Mouse (Mus musculus): ENCODE data around the gene Mrpl16. TPM values are rescaled to one million over a fixed set of nuclear protein-coding genes. Genes with fewer than 3 reads are reported as not detected.

The Mrpl16 gene
- 79.3 and 89.8 TPM in 2 replicates for total RNA-seq (2015)
- 104 and 113 TPM in 2 replicates for total RNA-seq (2017)

GRCm38 (mm10) chr19:11770205-11770892 lies at the start of gene Mrpl16:
TSS of gene Mrpl16 (plus strand) at chr19:11770391.
- peak; percentile 91 for ATAC-seq (replicated peaks; ENCODE audit: poor library complexity)

DNA sequence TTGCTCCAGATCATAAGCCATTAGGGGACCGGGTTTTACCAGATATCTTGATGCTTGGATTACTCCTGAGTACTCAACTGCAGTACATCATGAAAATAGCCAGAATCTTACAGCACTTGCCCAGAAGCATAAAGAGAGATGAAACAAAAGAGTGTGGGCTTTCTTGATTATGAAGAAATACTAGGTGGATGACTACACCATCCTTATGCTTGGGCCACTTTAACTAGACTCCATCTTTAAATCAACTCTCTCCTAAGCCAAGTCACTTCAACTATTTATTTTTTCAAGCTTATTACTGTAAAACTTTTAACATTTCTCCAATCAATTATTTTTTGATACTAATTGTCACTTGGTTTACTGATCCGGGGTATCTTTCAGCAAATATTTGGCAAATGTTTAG lies 46.3 kb upstream of the Mrpl16 start:
- ATAC-seq (replicated peaks; ENCODE audit: poor library complexity), result no peak

DNA sequence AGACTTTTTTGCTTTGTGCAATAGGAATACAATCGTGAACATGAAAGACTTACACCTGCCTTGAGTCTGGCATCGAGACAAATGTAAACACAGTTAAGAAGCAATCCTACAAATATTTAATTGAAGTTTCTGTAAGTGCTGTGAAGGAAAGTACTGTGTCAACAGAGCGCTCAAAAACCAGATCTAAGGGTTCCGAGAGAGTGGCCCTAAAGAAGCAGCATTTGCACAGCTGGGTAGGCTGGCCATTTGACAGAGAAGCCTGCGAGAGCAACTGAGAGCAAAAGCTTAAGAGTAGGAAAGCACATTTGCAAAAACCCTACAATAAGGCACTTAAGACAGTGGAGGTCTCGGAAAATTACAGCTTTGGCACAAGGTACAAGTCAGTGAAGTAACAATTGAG lies 45.9 kb upstream of the Mrpl16 start:
- ATAC-seq (replicated peaks; ENCODE audit: poor library complexity), result no peak

- peak; percentile 89 for ATAC-seq (replicated peaks; ENCODE audit: poor library complexity)
These were observed 44.3 kb upstream of the Mrpl16 start for GRCm38 (mm10) chr19:11725915-11726314.

- ATAC-seq (replicated peaks; ENCODE audit: poor library complexity), result peak; percentile 70
These were observed 42.9 kb upstream of the Mrpl16 start for GRCm38 (mm10) chr19:11727304-11727703.

- no peak for ATAC-seq (replicated peaks; ENCODE audit: poor library complexity)
These were observed 39.9 kb upstream of the Mrpl16 start for GRCm38 (mm10) chr19:11730278-11730677.

DNA sequence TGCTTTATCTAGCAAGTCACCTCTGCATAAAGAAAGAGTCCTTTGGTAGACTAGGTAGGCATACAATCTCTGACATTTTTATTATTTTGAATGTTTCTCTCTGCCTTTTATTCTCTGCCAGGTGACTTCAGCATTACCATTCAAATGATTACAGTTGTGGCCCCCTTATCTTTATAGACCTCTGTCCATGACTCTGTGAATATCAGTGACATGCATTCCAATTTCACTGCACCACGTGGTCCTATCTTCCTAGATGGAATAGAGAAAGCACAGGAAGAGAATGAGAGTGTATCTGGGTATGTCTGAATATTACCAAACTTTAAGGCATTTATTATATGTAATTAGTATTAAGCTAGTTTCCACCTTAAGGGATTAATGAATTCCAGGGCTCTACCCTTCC lies 33.7 kb upstream of the Mrpl16 start:
- no peak for ATAC-seq (replicated peaks; ENCODE audit: poor library complexity)

DNA sequence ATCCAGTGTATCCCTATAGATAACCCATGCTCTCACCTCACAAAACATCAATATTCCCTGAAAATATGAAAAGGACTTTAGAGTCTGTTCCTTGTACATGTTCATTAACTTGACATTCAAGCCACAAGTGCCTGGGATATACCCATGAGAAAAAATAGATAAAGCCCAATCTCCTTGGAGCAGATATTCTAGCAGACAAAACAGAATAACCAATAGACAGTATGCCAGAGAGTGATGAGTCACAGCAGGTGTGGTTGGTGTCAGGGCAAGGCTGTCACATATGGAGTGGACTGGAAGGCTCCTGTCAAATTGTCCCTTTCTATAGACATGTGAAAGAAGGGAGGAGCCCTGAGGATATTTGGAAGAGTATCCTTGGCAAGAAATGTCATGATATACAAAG lies 24.5 kb upstream of the Mrpl16 start:
- peak; percentile 77 for ATAC-seq (replicated peaks; ENCODE audit: poor library complexity)

- ATAC-seq (replicated peaks; ENCODE audit: poor library complexity), result no peak
These were observed 22.9 kb upstream of the Mrpl16 start, which contains the start of gene Gif for GRCm38 (mm10) chr19:11747298-11747697. TSS of gene Gif (plus strand) at chr19:11747554.

DNA sequence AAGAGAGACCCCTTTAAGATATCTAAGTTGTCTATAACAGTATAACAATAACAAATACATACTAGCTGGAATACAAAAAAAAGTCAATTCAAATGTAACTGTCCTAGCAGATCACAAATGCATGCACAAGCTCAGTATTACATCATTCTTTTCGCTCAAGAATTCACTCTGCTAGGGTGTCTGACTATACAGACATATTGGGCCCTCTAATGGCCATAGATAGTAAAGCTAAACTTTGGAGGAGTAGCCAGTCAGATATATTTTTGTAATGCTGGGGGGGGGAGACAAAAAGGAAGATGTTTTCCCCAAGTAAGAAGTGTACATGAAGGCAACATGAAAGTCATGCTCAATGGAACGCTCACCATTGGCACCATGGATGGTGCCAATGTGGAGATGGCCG lies 5.1 kb upstream of the Mrpl16 start:
- ATAC-seq (replicated peaks; ENCODE audit: poor library complexity), result peak; percentile 72

GRCm38 (mm10) chr19:11766413-11766812 lies 3.8 kb upstream of the Mrpl16 start:
- ATAC-seq (replicated peaks; ENCODE audit: poor library complexity), result peak; percentile 27; the same call in 1 of the 2 replicates

DNA sequence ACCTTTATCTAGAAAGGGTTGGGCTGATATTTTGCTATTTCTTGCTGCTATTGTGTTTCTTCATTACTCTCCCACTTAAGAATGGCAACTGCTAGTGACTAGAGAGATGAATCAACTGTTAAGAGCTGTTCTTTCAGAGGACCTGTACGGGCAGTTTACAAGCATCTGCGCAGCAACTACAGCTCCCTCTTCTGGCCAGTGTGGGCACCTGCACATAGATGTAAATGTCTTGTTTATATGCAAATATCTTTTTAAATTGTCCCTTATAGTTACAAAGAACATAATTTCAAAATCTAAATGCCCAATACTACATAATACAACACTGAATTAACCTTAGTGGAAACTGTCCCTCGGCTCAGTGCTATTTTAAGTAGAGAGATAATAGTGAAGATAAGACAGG lies 2.0 kb upstream of the Mrpl16 start:
- ATAC-seq (replicated peaks; ENCODE audit: poor library complexity), result peak; percentile 59

DNA sequence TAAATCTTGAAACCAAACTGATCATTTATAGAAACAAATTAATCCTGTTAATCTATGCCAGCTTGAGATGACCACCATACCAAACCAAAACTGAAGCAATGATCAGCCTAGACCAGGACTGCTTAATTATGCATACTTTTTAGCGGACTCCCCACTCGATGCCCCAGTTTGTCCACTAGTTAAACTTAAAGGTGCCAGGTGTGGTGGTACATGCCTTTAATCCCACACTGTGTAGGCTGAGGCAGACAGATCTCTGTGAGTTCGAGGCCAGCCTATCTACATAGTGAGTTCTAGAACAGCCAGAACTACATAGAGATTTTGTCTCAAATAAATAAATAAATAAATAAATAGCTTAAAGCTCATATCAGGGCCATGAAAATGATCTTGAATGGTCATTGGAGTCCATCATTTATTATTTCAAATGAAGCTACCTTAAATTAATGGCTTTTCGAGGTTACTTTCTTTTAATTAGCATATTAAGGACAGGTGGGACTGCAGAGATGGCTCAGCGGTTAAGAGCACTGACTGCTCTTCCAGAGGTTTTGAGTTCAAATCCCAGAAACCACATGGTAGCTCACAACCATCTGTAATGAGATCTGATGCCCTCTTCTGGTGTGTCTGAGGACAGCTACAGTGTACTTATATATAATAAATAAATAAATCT lies 802 bp upstream of the Mrpl16 start:
- no peak for ATAC-seq (replicated peaks; ENCODE audit: poor library complexity)

DNA sequence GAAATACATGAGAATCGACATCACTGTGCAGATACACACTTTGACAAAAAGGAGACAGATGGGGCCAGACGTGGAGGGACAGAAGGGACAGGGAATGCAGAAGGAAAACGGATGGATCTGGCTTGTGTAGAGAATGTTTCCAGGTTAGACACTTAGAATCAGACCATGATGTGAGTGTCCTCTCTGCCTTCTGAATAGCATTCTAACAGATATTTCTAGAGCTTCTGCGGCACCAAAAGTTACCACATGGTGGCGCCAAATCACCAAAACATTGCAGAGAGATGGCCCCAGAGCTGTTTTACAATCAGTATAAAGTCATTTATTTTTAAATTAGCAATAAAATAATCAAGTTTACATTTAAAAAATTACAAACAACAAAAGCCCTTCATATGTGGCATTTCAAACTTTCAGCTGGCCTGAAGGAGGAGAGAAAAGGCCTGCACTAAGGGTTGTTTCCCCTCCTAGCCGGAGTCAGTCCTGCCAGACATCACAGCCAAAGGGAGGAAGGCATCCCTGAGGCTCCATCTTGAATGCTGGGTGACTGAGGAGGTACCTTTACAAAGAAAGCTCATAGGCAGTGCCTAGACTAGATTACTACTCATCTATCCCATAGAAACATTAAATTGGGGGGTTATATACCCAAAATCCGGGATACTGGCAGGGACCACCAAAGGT lies 7.1 kb downstream of the Mrpl16 start:
- ATAC-seq (replicated peaks; ENCODE audit: poor library complexity), result peak; percentile 86

DNA sequence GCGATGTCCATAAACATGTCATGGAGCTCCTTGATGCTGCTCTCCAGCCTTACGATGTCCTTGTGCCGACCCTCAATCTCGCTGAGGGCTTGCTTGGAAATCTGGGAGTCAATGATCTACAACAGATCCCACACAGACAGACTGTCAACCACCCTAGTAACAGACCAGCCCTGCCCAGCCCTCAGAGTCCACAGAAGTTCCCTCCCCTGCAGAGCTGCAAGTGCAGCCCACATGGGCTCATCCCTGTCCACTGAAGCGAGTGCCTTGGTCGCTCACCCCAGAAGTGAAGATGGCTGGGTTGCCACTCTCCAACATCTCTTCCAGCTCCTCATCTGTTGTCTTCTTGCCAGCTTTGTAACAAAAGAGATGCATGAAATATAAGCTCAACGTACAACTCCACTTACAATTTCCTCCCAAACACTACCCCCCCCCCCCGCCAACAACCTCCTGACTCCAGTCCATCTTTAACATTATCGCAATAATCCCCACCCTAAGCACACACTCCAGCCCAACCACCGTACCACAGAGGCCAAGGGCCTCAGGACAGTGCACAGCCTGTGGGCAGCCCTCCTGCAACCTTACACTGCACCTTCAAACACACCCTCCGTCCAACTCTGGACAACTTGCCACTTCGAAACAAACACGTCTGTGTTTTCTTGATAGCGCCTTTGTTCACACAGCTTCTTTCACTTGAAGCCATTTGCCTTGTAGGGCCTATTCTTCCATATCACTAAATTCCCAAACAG lies 15.4 kb downstream of the Mrpl16 start:
- no peak for ATAC-seq (replicated peaks; ENCODE audit: poor library complexity)

DNA sequence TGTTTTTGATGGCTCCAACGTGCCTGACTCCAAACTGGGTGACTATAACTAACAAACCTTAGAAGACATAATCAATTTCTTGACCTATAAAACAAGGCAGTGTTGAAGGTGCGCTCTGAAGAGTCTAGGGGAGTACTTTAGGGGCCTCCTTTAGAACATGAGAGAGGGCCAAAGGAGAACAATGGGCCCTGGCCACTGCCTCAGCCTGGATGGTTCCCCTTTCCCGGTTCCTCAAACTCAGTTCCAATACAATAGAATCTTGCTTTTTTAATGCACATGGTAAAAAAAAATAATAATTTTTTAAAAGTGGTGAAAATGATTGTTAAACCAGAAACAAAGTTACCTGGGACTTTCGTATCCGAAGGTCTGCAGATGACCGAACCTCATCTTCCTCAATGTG lies 17.6 kb downstream of the Mrpl16 start:
- ATAC-seq (replicated peaks; ENCODE audit: poor library complexity), result no peak

GRCm38 (mm10) chr19:11788876-11789275 lies 18.7 kb downstream of the Mrpl16 start:
- no peak for ATAC-seq (replicated peaks; ENCODE audit: poor library complexity)

DNA sequence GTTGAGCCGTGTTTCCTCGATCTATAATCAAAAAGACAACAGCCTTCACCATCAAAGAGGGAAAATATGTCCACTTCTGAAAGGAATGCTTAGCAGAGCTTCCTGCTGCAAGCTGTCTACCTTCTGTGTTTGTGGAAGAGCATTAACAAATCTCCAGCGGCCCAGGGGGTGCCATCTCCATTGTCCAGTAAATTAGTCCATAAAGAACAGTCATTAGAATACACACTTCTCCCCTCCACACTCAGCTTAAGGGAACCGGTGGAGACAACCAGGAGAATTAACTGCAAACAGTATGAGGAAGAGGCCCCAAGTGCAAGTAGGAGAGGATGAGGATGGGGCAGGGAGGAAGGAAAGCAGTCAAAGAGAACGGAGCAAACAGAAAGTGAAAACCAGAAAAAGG lies 21.6 kb downstream of the Mrpl16 start:
- ATAC-seq (replicated peaks; ENCODE audit: poor library complexity), result no peak

DNA sequence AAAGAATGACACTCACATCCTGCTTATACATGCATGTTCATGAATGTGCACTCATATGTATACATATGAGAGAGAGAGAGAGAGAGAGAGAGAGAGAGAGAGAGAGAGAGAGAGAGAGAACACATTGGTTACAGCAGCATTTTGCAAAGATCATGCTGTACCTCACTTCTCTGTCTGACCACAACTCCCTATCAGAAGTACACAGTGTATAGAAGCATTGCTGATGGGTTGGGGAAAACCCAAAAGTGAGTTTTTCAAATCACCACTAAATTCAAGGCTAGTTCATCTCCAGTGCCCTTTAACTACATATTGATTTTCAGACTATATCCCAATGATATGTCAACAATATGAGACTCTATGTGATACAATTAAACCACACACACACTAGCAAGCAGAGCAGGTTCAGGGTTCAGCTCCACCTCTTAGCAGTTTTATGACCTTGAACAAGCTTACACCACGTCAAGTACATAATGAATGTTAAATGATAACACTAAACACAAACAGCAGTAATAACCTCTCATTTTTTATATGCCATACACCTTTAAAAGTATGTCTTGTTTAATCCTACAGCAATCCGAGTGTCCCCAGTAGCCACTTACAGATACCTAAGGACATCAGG lies 23.7 kb downstream of the Mrpl16 start:
- peak; percentile 69 for ATAC-seq (replicated peaks; ENCODE audit: poor library complexity)

- no peak; the same call in 1 of the 2 replicates for ATAC-seq (replicated peaks; ENCODE audit: poor library complexity)
These were observed 24.3 kb downstream of the Mrpl16 start for GRCm38 (mm10) chr19:11794447-11794846.

Data from megakaryocyte progenitor cell, adult 5-6 weeks (primary cell).